Mouse (Mus musculus) lung, embryonic 14.5 days (tissue): ENCODE measurements around the gene Podn. TPM values are rescaled to one million over a fixed set of nuclear protein-coding genes. Genes with fewer than 3 reads are reported as not detected.

Experiments used
- ATAC-seq: fragments of 200-750 bp; cut with Nextera tagmentation; 2 replicates; pipeline ENCODE4 v1.8.0; 2017; ENCODE audit warnings: mild to moderate bottlenecking, moderate TSS enrichment, moderate library complexity; ENCODE audit not compliant: insufficient read depth
- DNase-seq: peaks from one replicate; pipeline ENCODE4 v3.0.0-alpha.2; 2015
- H3K27ac ChIP-seq: fragments of 300-500 bp; sonication (generic); 2 replicates; pipeline ENCODE4 v1.5.1; 2014; ENCODE audit warnings: low read depth, mild to moderate bottlenecking, moderate library complexity
- H3K27me3 ChIP-seq: fragments of 300-500 bp; sonication (generic); 2 replicates; pipeline ENCODE4 v1.6.1; 2014; ENCODE audit warnings: low read length, control low read depth; ENCODE audit not compliant: insufficient read depth
- H3K36me3 ChIP-seq: fragments of 300-500 bp; sonication (generic); 2 replicates; pipeline ENCODE4 v1.6.1; 2014; ENCODE audit warnings: control low read depth; ENCODE audit not compliant: insufficient read depth
- H3K4me1 ChIP-seq: fragments of 300-500 bp; sonication (generic); 2 replicates; pipeline ENCODE4 v1.6.1; 2014; ENCODE audit warnings: antibody characterized with exemption, control low read depth; ENCODE audit not compliant: insufficient read depth
- H3K4me2 ChIP-seq: fragments of 300-500 bp; sonication (generic); 2 replicates; pipeline ENCODE4 v1.6.1; 2014; ENCODE audit warnings: mild to moderate bottlenecking
- H3K4me3 ChIP-seq: fragments of 300-500 bp; sonication (generic); 2 replicates; pipeline ENCODE4 v1.5.1; 2014; ENCODE audit warnings: low read depth, low read length
- H3K9ac ChIP-seq: fragments of 300-500 bp; sonication (generic); 2 replicates; pipeline ENCODE4 v1.6.1; 2014
- H3K9me3 ChIP-seq: fragments of 300-500 bp; sonication (generic); 2 replicates; pipeline ENCODE4 v1.6.1; 2016; ENCODE audit warnings: low read depth, low read length, control low read depth
- CTCF ChIP-seq: IDR thresholded peaks from 2 replicates; pipeline ENCODE4 v1.5.1; 2016; ENCODE audit warnings: antibody characterized with exemption, low read depth
- WGBS: fragments of 180-500 bp; shearing (Covaris S2); extraction: QIAGEN DNeasy Blood & Tissue Kit; methylation state at CpG from one replicate; pipeline ENCODE4 v1.1.7; 2014; 5-methylcytosine and 5-hydroxymethylcytosine counted together
- polyA plus RNA-seq: library from polyadenylated mRNA; unstranded; fragments of >200 nt; fragmentation: Nextera tagmentation; extraction: Ambion mirVana; gene quantifications from 2 replicates; pipeline ENCODE4 v1.2.1, GENCODE M21; 2014

Gene Podn
- polyA plus RNA-seq, 1 experiment from 2014 or later: 3.5 TPM

DNA sequence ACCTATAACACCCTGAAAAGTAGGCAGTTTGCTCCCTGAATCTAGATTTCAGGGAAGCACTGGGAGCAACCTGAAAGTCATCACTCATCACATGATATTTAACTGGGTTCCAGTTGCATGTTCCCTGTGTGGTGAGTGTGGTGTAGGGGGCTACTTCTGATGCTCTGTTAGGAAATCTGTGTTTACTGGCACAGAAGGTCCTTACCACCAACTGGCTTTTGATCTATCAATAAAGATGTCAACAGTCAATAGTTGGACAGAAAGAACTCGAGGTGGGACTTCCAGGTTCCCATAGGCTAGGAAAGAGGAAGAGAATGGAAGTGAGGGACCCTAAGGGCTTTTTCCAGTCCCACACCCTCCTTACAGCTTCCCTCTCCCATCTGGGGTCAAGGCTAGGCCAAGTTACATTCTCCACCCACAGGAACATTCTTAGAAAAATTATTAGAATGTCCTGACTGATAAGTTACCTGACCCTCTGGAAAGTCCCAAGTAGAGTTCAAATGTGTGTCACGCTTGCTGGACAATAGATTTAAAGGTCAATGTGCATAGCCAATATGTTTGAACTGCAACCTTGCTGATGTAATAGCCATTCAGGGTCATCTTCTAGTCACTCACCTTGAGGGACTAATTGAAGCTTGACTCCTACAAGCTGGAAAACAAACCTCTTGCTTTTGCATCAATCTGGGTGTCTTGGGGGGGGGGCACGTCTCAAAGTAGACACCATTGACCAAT lies 18.9 kb downstream of the Podn start:
- DNase-seq (no peak), ATAC-seq (no peak)
- Histone ChIP-seq H3K9ac (no peak overlapping the region), H3K27ac (no peak overlapping the region), H3K4me2 (no peak overlapping the region), H3K4me1 (peaks cover 7% of the 10 kb centered on the region; the same call in 1 of the 2 replicates), H3K9me3 (no peaks in the 10 kb centered on the region), H3K36me3 (no peaks in the 10 kb centered on the region), H3K27me3 (no peaks in the 10 kb centered on the region), H3K4me3 (no peak overlapping the region)
- 69% methylated on average over 3 of the region's 3 CpGs for WGBS
- no peak for TF ChIP-seq CTCF

DNA sequence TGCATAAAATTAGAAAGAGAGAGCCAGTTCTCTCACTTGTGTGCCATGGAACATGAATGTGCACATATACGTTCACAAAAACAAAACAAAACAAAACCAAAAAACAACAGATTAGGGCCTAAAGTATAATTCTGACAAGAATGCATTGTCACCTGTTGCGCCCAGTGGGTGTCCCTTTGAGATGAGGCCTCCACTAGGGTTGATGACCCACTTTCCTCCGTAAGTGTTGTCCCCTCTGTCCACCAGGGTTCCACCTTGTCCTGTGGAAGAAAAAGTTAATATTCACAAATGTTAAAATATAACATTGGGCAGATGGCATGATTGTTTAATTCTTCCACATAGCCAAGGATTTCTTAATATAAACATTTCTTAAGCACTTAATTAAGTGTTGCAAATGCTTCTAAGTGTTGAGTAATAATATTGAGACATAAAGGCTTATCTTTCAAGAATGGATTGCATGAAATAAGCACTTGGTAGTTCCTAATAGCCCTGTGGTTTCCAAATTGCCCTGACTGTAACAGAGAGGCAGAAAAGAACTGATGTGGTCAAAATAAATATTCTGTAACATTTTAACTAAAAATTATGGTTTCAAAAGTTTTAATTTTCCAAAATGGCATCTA lies 21.9 kb downstream of the Podn start:
- peak; percentile 70 for DNase-seq
- 47% methylated on average over 3 of the region's 3 CpGs for WGBS
- no peak for ATAC-seq
- Histone ChIP-seq H3K36me3 (no peaks in the 10 kb centered on the region), H3K9ac (no peak overlapping the region), H3K9me3 (no peaks in the 10 kb centered on the region), H3K4me2 (no peak overlapping the region), H3K4me1 (peaks cover 7% of the 10 kb centered on the region; the same call in 1 of the 2 replicates), H3K27me3 (no peaks in the 10 kb centered on the region), H3K27ac (no peak overlapping the region; the same call in 1 of the 2 replicates), H3K4me3 (no peak overlapping the region)
- TF ChIP-seq CTCF: peak; percentile 23; the same call in 1 of the 2 replicates

DNA sequence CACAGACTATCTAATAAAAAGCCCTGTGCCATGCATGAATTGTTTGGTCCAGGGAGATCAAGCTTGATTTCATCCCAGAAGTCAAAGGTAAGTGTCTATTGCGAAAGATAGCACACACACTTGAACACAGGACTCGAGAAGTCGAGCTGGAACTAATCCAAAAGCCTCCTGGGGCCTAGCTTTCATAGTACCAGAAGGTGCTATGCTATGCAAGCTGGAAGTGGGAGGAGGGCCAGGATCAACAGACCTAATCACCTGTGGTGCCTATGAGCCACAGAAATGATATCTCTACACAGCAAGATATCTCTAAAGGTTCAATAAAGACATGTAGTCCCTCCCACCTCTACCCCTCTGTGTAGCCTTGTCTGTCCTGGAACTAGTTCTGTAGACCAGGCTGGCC lies 24.2 kb downstream of the Podn start:
- WGBS: 88% methylated on average over 3 of the region's 3 CpGs
- Histone ChIP-seq H3K4me2 (no peak overlapping the region), H3K27ac (no peak overlapping the region), H3K9me3 (no peaks in the 10 kb centered on the region), H3K4me3 (no peak overlapping the region), H3K9ac (no peak overlapping the region), H3K27me3 (no peaks in the 10 kb centered on the region), H3K4me1 (peaks cover 7% of the 10 kb centered on the region; the same call in 1 of the 2 replicates), H3K36me3 (peaks cover 12% of the 10 kb centered on the region)
- no peak for TF ChIP-seq CTCF
- ATAC-seq: no peak
- DNase-seq: no peak

GRCm38 (mm10) chr4:108071235-108071901 lies 24.9 kb downstream of the Podn start:
- H3K27ac ChIP-seq: no peak overlapping the region
- peak overlapping the region; percentile 77 for H3K4me2 ChIP-seq
- ATAC-seq (peak; percentile 95), DNase-seq (peak; percentile 99)
- H3K4me1 ChIP-seq: peaks cover 7% of the 10 kb centered on the region; the same call in 1 of the 2 replicates
- TF ChIP-seq CTCF: no peak
- no peaks in the 10 kb centered on the region for H3K27me3 ChIP-seq
- WGBS: 2% methylated on average over 26 of the region's 26 CpGs
- peaks cover 12% of the 10 kb centered on the region for H3K36me3 ChIP-seq
- peak overlapping the region; percentile 55 for H3K9ac ChIP-seq
- H3K9me3 ChIP-seq: no peaks in the 10 kb centered on the region
- H3K4me3 ChIP-seq: peak overlapping the region; percentile 55

GRCm38 (mm10) chr4:108070723-108071122 lies 25.5 kb downstream of the Podn start:
- Histone ChIP-seq H3K9ac (peak overlapping the region; percentile 55), H3K27ac (no peak overlapping the region), H3K4me1 (peaks cover 7% of the 10 kb centered on the region; the same call in 1 of the 2 replicates), H3K36me3 (peaks cover 18% of the 10 kb centered on the region), H3K4me2 (peak overlapping the region; percentile 77), H3K4me3 (peak overlapping the region; percentile 55), H3K27me3 (no peaks in the 10 kb centered on the region), H3K9me3 (no peaks in the 10 kb centered on the region)
- DNase-seq (peak; percentile 20), ATAC-seq (no peak)
- WGBS: 5% methylated on average over 8 of the region's 8 CpGs
- no peak for TF ChIP-seq CTCF

- H3K27ac ChIP-seq: no peak overlapping the region
- peaks cover 7% of the 10 kb centered on the region; the same call in 1 of the 2 replicates for H3K4me1 ChIP-seq
- TF ChIP-seq CTCF: no peak
- H3K27me3 ChIP-seq: no peaks in the 10 kb centered on the region
- peak overlapping the region; percentile 55 for H3K4me3 ChIP-seq
- peak overlapping the region; percentile 77 for H3K4me2 ChIP-seq
- no peak for DNase-seq
- ATAC-seq: no peak
- peak overlapping the region; percentile 55 for H3K9ac ChIP-seq
- H3K9me3 ChIP-seq: no peaks in the 10 kb centered on the region
- 50% methylated on average over 4 of the region's 4 CpGs for WGBS
- H3K36me3 ChIP-seq: peaks cover 18% of the 10 kb centered on the region
Observed at GRCm38 (mm10) chr4:108070286-108070685, 26.0 kb downstream of the Podn start.

DNA sequence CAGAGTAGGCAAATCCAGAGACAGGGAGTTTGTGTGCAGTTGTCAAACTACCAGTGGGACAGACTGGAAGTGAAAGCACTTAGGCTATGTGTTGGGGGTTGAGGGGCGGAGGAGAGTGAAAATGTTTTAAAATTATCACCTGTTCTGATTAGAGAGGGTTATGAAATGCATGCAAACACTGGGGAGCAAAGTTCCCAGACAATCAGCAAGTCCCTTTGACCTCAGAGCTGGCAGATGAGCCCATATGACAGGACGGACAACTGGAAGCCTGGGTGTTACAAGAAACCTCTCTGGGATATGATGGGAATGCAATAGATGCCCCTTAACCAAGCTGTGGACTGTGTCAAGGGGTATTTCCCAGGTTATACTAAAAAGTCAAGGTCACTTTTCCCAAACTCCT lies 28.2 kb downstream of the Podn start:
- H3K4me2 ChIP-seq: no peak overlapping the region
- H3K9me3 ChIP-seq: no peaks in the 10 kb centered on the region
- no peak for DNase-seq
- WGBS: 82% methylated on average over 2 of the region's 2 CpGs
- no peak overlapping the region for H3K27ac ChIP-seq
- H3K36me3 ChIP-seq: peaks cover 28% of the 10 kb centered on the region
- no peaks in the 10 kb centered on the region for H3K4me1 ChIP-seq
- no peak overlapping the region for H3K9ac ChIP-seq
- TF ChIP-seq CTCF: no peak
- no peaks in the 10 kb centered on the region for H3K27me3 ChIP-seq
- ATAC-seq: no peak
- H3K4me3 ChIP-seq: no peak overlapping the region
